In the genomic region with DNA sequence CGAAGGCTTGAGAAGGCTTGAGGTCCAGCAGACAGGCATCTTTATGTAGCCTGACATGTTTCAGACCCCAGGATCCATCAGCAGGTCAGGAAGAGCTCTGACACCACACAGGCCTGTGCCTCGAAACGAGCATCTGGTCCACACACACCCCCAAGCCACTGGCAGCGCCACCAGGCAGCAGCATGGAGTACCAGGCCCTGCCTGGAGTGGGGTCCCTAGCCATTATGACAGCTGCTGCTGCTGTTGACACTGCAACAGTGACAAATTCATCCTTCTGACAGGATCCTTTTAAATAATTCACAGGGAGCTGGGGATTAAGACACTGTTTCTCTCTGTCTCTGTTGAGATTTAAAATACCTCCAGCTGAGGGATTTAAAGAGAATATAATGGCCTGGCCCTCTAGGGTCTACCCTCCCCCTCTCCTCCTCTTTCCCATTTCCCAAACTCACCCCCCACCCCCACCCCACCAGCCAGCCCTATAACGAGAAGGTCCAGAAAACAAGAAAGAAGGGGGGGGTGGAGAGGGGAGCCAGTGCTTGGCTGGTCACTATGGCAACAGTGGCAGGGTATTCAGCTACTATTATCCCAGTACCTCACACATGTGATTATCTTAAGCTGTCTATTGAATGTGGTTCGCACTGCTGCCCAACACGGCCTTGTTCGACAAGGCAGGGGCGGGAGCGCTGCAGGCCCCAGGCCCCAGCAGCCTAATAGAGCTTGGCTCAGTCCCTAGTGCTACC, we compare ENCODE assay signal across 9 mouse cellular contexts.
A peak's percentile ranks its signal among the peaks of the same experiment; 100 is the strongest.
DNase-seq lines count a peak whose midpoint lies in the region; ATAC-seq and TF ChIP-seq lines count a peak whose summit lies in the region.
"Had no signal": no experiment of that assay in that cellular context is flagged by ENCODE, and none has a peak within 500 bp of the region (broad histone marks: within the 10 kb centered on the region; RNA-seq: fewer than 3 reads in every experiment).

No protein-coding gene starts in this region.

- WGBS in stomach, embryonic 14.5 days, result 38% methylated on average over 9 of the region's 10 CpGs
- 52% methylated on average over 10 of the region's 10 CpGs for WGBS in stomach, postnatal 0 days
- WGBS in forebrain, embryonic 12.5 days, result 2% methylated on average over 10 of the region's 10 CpGs
- WGBS in limb, embryonic 11.5 days, result 32% methylated on average over 10 of the region's 10 CpGs
- WGBS in kidney, embryonic 14.5 days, result 49% methylated on average over 10 of the region's 10 CpGs

- peaks cover 7% of the 10 kb centered on the region; the same call in 1 of the 2 replicates for H3K4me1 ChIP-seq in stomach, embryonic 14.5 days (ENCODE audit: control insufficient read depth, insufficient read depth, low read length)
- no peaks in the 10 kb centered on the region for H3K4me1 ChIP-seq in stomach, postnatal 0 days (replicated peaks; ENCODE audit: control insufficient read depth, insufficient read depth)
- H3K4me1 ChIP-seq in forebrain, embryonic 12.5 days, result peaks cover 54% of the 10 kb centered on the region
- no peaks in the 10 kb centered on the region for H3K4me1 ChIP-seq in limb, embryonic 11.5 days (ENCODE audit: control insufficient read depth, insufficient read depth, low read length)
- H3K4me1 ChIP-seq in kidney, embryonic 14.5 days (ENCODE audit: control insufficient read depth, insufficient read depth, low read length), result no peaks in the 10 kb centered on the region
- H3K4me1 ChIP-seq: liver, embryonic 12.5 days had no signal

- H3K36me3 ChIP-seq in stomach, embryonic 14.5 days (ENCODE audit: control insufficient read depth, insufficient read depth, low read length), result no peaks in the 10 kb centered on the region
- H3K36me3 ChIP-seq in stomach, postnatal 0 days (ENCODE audit: control insufficient read depth, insufficient read depth, low read length), result no peaks in the 10 kb centered on the region
- no peaks in the 10 kb centered on the region for H3K36me3 ChIP-seq in forebrain, embryonic 12.5 days (replicated peaks)
- H3K36me3 ChIP-seq in limb, embryonic 11.5 days (ENCODE audit: control insufficient read depth, insufficient read depth, low read length), result no peaks in the 10 kb centered on the region
- H3K36me3 ChIP-seq in kidney, embryonic 14.5 days (ENCODE audit: control insufficient read depth, insufficient read depth, low read length), result no peaks in the 10 kb centered on the region
- H3K36me3 ChIP-seq: liver, embryonic 12.5 days had no signal

- H3K27me3 ChIP-seq in stomach, embryonic 14.5 days (ENCODE audit: control insufficient read depth, insufficient read depth, low read length), result no peaks in the 10 kb centered on the region
- no peaks in the 10 kb centered on the region for H3K27me3 ChIP-seq in stomach, postnatal 0 days (ENCODE audit: control insufficient read depth, insufficient read depth, low read length)
- peaks cover 62% of the 10 kb centered on the region for H3K27me3 ChIP-seq in forebrain, embryonic 12.5 days
- no peaks in the 10 kb centered on the region for H3K27me3 ChIP-seq in limb, embryonic 11.5 days (ENCODE audit: control insufficient read depth, insufficient read depth, low read length)
- H3K27me3 ChIP-seq in kidney, embryonic 14.5 days (ENCODE audit: control insufficient read depth, insufficient read depth, low read length), result no peaks in the 10 kb centered on the region
- H3K27me3 ChIP-seq: liver, embryonic 12.5 days had no signal

- DNase-seq in stomach, postnatal 0 days (ENCODE audit: low spot score), result no peak
- DNase-seq in limb, embryonic 11.5 days (ENCODE audit: low spot score), result no peak
- peak; percentile 86 for DNase-seq in retina, embryonic 14.5 days (ENCODE audit: low spot score)
- no peak for DNase-seq in urinary bladder, postnatal 4 days (ENCODE audit: low spot score in 2 of 2)
- DNase-seq in adrenal gland, adult 8-10 months, result no peak

- no peaks in the 10 kb centered on the region for H3K9me3 ChIP-seq in stomach, embryonic 14.5 days (ENCODE audit: control insufficient read depth, low read depth, low read length)
- H3K9me3 ChIP-seq in stomach, postnatal 0 days (ENCODE audit: control insufficient read depth, low read length), result no peaks in the 10 kb centered on the region
- no peaks in the 10 kb centered on the region for H3K9me3 ChIP-seq in forebrain, embryonic 12.5 days
- no peaks in the 10 kb centered on the region for H3K9me3 ChIP-seq in limb, embryonic 11.5 days (ENCODE audit: control insufficient read depth, low read length)
- no peaks in the 10 kb centered on the region for H3K9me3 ChIP-seq in kidney, embryonic 14.5 days (ENCODE audit: control insufficient read depth, low read length)
- H3K9me3 ChIP-seq: liver, embryonic 12.5 days had no signal

- TF ChIP-seq CTCF in stomach, postnatal 0 days (IDR thresholded peaks at IDR 0.05; ENCODE audit: low read depth), result no peak

- no peak overlapping the region for H3K4me3 ChIP-seq in stomach, embryonic 14.5 days (ENCODE audit: low read depth, low read length)
- no peak overlapping the region for H3K4me3 ChIP-seq in stomach, postnatal 0 days (ENCODE audit: low read depth, low read length)
- no peak overlapping the region for H3K4me3 ChIP-seq in forebrain, embryonic 12.5 days (replicated peaks)
- no peak overlapping the region for H3K4me3 ChIP-seq in limb, embryonic 11.5 days (ENCODE audit: low read depth, low read length)
- H3K4me3 ChIP-seq in kidney, embryonic 14.5 days (ENCODE audit: low read length), result no peak overlapping the region
- H3K4me3 ChIP-seq: liver, embryonic 12.5 days had no signal

- TF ChIP-seq EP300 in stomach, postnatal 0 days (optimal IDR thresholded peaks at IDR 0.05), result no peak

- H3K4me2 ChIP-seq in stomach, embryonic 14.5 days (replicated peaks; ENCODE audit: low read depth, low read length), result no peak overlapping the region
- no peak overlapping the region for H3K4me2 ChIP-seq in stomach, postnatal 0 days (replicated peaks; ENCODE audit: low read depth)
- H3K4me2 ChIP-seq in forebrain, embryonic 12.5 days, result peak overlapping the region; percentile 24
- no peak overlapping the region for H3K4me2 ChIP-seq in limb, embryonic 11.5 days (ENCODE audit: low read depth, severe bottlenecking)
- H3K4me2 ChIP-seq in kidney, embryonic 14.5 days (replicated peaks; ENCODE audit: low read depth, low read length), result no peak overlapping the region
- H3K4me2 ChIP-seq: liver, embryonic 12.5 days had no signal

- H3K27ac ChIP-seq in stomach, embryonic 14.5 days (ENCODE audit: low read length), result no peak overlapping the region
- H3K27ac ChIP-seq in stomach, postnatal 0 days (replicated peaks), result no peak overlapping the region
- H3K27ac ChIP-seq in forebrain, embryonic 12.5 days, result peak overlapping the region; percentile 90
- H3K27ac ChIP-seq in limb, embryonic 11.5 days (replicated peaks; ENCODE audit: low read depth, low read length), result no peak overlapping the region
- H3K27ac ChIP-seq in kidney, embryonic 14.5 days (ENCODE audit: low read depth, low read length), result no peak overlapping the region
- H3K27ac ChIP-seq: liver, embryonic 12.5 days had no signal

- 0 out of 2 replicates have a peak, but pooled peaks have one; percentile 23 for ATAC-seq in stomach, embryonic 14.5 days (ENCODE audit: insufficient number of reproducible peaks, insufficient read depth, low FRiP score, low read depth)
- no peak for ATAC-seq in stomach, postnatal 0 days (ENCODE audit: low FRiP score, low TSS enrichment)
- peak; percentile 96 for ATAC-seq in forebrain, embryonic 12.5 days (ENCODE audit: low FRiP score)
- ATAC-seq in limb, embryonic 11.5 days (ENCODE audit: insufficient number of reproducible peaks, low FRiP score, low TSS enrichment, low read depth), result peak; percentile 39
- no peak for ATAC-seq in kidney, embryonic 14.5 days (ENCODE audit: low FRiP score, low TSS enrichment)
- ATAC-seq: liver, embryonic 12.5 days had no signal

- H3K9ac ChIP-seq in stomach, embryonic 14.5 days (replicated peaks; ENCODE audit: low read depth, low read length), result no peak overlapping the region
- H3K9ac ChIP-seq in stomach, postnatal 0 days (ENCODE audit: low read length), result no peak overlapping the region
- H3K9ac ChIP-seq in forebrain, embryonic 12.5 days, result no peak overlapping the region
- H3K9ac ChIP-seq in limb, embryonic 11.5 days (ENCODE audit: low read length), result no peak overlapping the region
- H3K9ac ChIP-seq in kidney, embryonic 14.5 days (ENCODE audit: low read depth, low read length), result no peak overlapping the region
- H3K9ac ChIP-seq: liver, embryonic 12.5 days had no signal

Comparison
In these comparisons a context has a peak if more than half of its experiments do, and no peak if none do; other contexts are left out.
1. ATAC-seq: peak in stomach, embryonic 14.5 days (single experiment), forebrain, embryonic 12.5 days (single experiment) and limb, embryonic 11.5 days (single experiment); none in stomach, postnatal 0 days (single experiment) and kidney, embryonic 14.5 days (single experiment).